Mouse (Mus musculus) E14TG2a.4 (cell line): ENCODE data around the gene Hyal2.

ENCODE experiments used
- CTCF ChIP-seq: conservative IDR thresholded peaks from 2 replicates; pipeline ENCODE4 v1.5.1; 2014; ENCODE audit warnings: low read length
- NANOG ChIP-seq: IDR thresholded peaks from 2 replicates; pipeline ENCODE4 v1.6.1; 2014; ENCODE audit warnings: borderline replicate concordance, low read length, mixed read lengths

DNA sequence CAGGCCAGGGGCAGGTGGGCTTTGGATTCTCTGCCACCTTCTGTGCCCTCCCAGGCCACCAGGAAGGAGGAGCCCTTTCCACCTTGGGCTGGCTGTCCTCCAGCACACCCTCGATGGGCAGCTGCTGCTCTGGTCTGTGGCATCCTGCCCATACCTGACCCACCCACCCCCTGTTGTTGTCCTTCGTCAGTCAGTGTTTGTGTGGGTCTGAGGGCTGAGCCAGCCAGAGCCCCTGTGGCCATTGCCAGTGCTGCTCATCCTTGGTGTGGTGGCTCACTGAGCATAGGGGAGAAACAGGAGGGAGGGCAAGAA is 45.4 kb upstream of the Hyal2 start:
- no peak for TF ChIP-seq CTCF
- no peak for TF ChIP-seq NANOG
